In genomic region chr8:8829230-8829629, GRCm38 (mm10) we compare ENCODE assay signal across 17 mouse cellular contexts.
DNase-seq lines count a peak whose midpoint lies in the region; ATAC-seq and TF ChIP-seq lines count a peak whose summit lies in the region.
"Had no signal": no experiment of that assay in that cellular context is flagged by ENCODE, and none has a peak within 500 bp of the region (broad histone marks: within the 10 kb centered on the region; RNA-seq: fewer than 3 reads in every experiment).

No protein-coding gene starts in this region.

- ATAC-seq in intestine, embryonic 14.5 days (replicated peaks; ENCODE audit: low FRiP score, low TSS enrichment, low read depth) = no peak
- no peak for ATAC-seq in intestine, postnatal 0 days
- peak; percentile 92 for ATAC-seq in lung, embryonic 16.5 days (ENCODE audit: low read depth)
- ATAC-seq in intestine, embryonic 16.5 days = 0 out of 2 replicates have a peak, but pooled peaks have one; percentile 50
- ATAC-seq: midbrain, embryonic 13.5 days had no signal

- no peak overlapping the region for H3K9ac ChIP-seq in intestine, embryonic 14.5 days (ENCODE audit: low read length)
- H3K9ac ChIP-seq in intestine, postnatal 0 days (ENCODE audit: low read depth, low read length) = no peak overlapping the region
- H3K9ac ChIP-seq in lung, embryonic 16.5 days (ENCODE audit: low read length) = no peak overlapping the region
- H3K9ac ChIP-seq in intestine, embryonic 16.5 days (ENCODE audit: low read depth, low read length) = no peak overlapping the region
- H3K9ac ChIP-seq: heart, embryonic 15.5 days; hindbrain, embryonic 12.5 days; limb, embryonic 12.5 days; midbrain, embryonic 13.5 days had no signal

- H3K9me3 ChIP-seq in intestine, embryonic 14.5 days (ENCODE audit: control insufficient read depth, low read length) = no peaks in the 10 kb centered on the region
- no peaks in the 10 kb centered on the region for H3K9me3 ChIP-seq in intestine, postnatal 0 days (ENCODE audit: control insufficient read depth)
- H3K9me3 ChIP-seq in lung, embryonic 16.5 days (ENCODE audit: control insufficient read depth, low read length) = no peaks in the 10 kb centered on the region
- no peaks in the 10 kb centered on the region for H3K9me3 ChIP-seq in intestine, embryonic 16.5 days (ENCODE audit: control insufficient read depth, low read length)
- H3K9me3 ChIP-seq: G1E; heart, embryonic 15.5 days; hindbrain, embryonic 12.5 days; limb, embryonic 12.5 days; midbrain, embryonic 13.5 days had no signal

- peak; percentile 56 for DNase-seq in intestine, embryonic 14.5 days (ENCODE audit: low spot score)
- DNase-seq in lung, adult 2 months = no peak
- no peak for DNase-seq in gastrocnemius, postnatal 36 days
- no peak for DNase-seq in layer of hippocampus, adult 9-10 months (ENCODE audit: low spot score)
- DNase-seq: adrenal gland, postnatal 25 days; cerebellum, postnatal 36 days; thymus, postnatal 4 days had no signal

- 40% methylated on average over 14 of the region's 14 CpGs for WGBS in intestine, embryonic 14.5 days
- 61% methylated on average over 14 of the region's 14 CpGs for WGBS in intestine, postnatal 0 days
- WGBS in lung, embryonic 16.5 days = 38% methylated on average over 14 of the region's 14 CpGs
- whole genome bisulfite sequencing in lung, adult 2 months = 56% methylated on average over 14 of the region's 14 CpGs
- 46% methylated on average over 14 of the region's 14 CpGs for WGBS in intestine, embryonic 16.5 days

- H3K27ac ChIP-seq in intestine, embryonic 14.5 days (ENCODE audit: low read depth) = peak overlapping the region; percentile 4
- no peak overlapping the region for H3K27ac ChIP-seq in intestine, postnatal 0 days (ENCODE audit: low read depth, low read length)
- peak overlapping the region; percentile 68 for H3K27ac ChIP-seq in lung, embryonic 16.5 days (ENCODE audit: low read length)
- H3K27ac ChIP-seq in intestine, embryonic 16.5 days (ENCODE audit: low read length) = peak overlapping the region; percentile 27; the same call in 1 of the 2 replicates
- H3K27ac ChIP-seq: heart, embryonic 15.5 days; hindbrain, embryonic 12.5 days; limb, embryonic 12.5 days; macrophage; midbrain, embryonic 13.5 days had no signal

- no peak for TF ChIP-seq POLR2A in lung, adult 2 months (IDR thresholded peaks at IDR 0.05; ENCODE audit: borderline replicate concordance, extremely low read depth, low read depth, low read length)

- TF ChIP-seq CTCF in intestine, postnatal 0 days (IDR thresholded peaks at IDR 0.05; ENCODE audit: low read depth) = no peak
- TF ChIP-seq CTCF in lung, adult 2 months (IDR thresholded peaks at IDR 0.05; ENCODE audit: insufficient read depth, low read length) = no peak

- H3K4me2 ChIP-seq in intestine, embryonic 14.5 days (ENCODE audit: low read length) = no peak overlapping the region
- H3K4me2 ChIP-seq in intestine, postnatal 0 days (replicated peaks; ENCODE audit: low read depth) = no peak overlapping the region
- no peak overlapping the region for H3K4me2 ChIP-seq in lung, embryonic 16.5 days (ENCODE audit: low read depth, low read length)
- H3K4me2 ChIP-seq in intestine, embryonic 16.5 days (ENCODE audit: low read depth, low read length) = no peak overlapping the region
- H3K4me2 ChIP-seq: heart, embryonic 15.5 days; hindbrain, embryonic 12.5 days; limb, embryonic 12.5 days; midbrain, embryonic 13.5 days had no signal

- no peak overlapping the region for H3K4me3 ChIP-seq in intestine, embryonic 14.5 days (ENCODE audit: low read depth, low read length)
- H3K4me3 ChIP-seq in intestine, postnatal 0 days (ENCODE audit: low read depth, low read length) = no peak overlapping the region
- H3K4me3 ChIP-seq in lung, embryonic 16.5 days (ENCODE audit: low read length) = no peak overlapping the region
- no peak overlapping the region for H3K4me3 ChIP-seq in lung, adult 2 months (replicated peaks; ENCODE audit: extremely low read depth, low read depth, low read length)
- no peak overlapping the region for H3K4me3 ChIP-seq in intestine, embryonic 16.5 days (ENCODE audit: low read length)
- H3K4me3 ChIP-seq: erythroblast, embryonic 14.5 days; heart, embryonic 15.5 days; hindbrain, embryonic 12.5 days; limb, embryonic 12.5 days; midbrain, embryonic 13.5 days had no signal

- H3K36me3 ChIP-seq in intestine, embryonic 14.5 days (ENCODE audit: control insufficient read depth, insufficient read depth, low read length) = no peaks in the 10 kb centered on the region
- H3K36me3 ChIP-seq in intestine, postnatal 0 days (ENCODE audit: control insufficient read depth, insufficient read depth) = no peaks in the 10 kb centered on the region
- no peaks in the 10 kb centered on the region for H3K36me3 ChIP-seq in lung, embryonic 16.5 days (ENCODE audit: control insufficient read depth, insufficient read depth, low read length)
- H3K36me3 ChIP-seq in intestine, embryonic 16.5 days (ENCODE audit: control insufficient read depth, insufficient read depth, low read length) = no peaks in the 10 kb centered on the region
- H3K36me3 ChIP-seq: G1E; heart, embryonic 15.5 days; hindbrain, embryonic 12.5 days; limb, embryonic 12.5 days; midbrain, embryonic 13.5 days had no signal

- H3K27me3 ChIP-seq in intestine, embryonic 14.5 days (replicated peaks; ENCODE audit: control insufficient read depth, insufficient read depth, low read length) = no peaks in the 10 kb centered on the region
- H3K27me3 ChIP-seq in intestine, postnatal 0 days (replicated peaks; ENCODE audit: control insufficient read depth, insufficient read depth, low read length) = no peaks in the 10 kb centered on the region
- H3K27me3 ChIP-seq in lung, embryonic 16.5 days (ENCODE audit: control insufficient read depth, insufficient read depth, low read depth, low read length) = no peaks in the 10 kb centered on the region
- H3K27me3 ChIP-seq in intestine, embryonic 16.5 days (replicated peaks; ENCODE audit: control insufficient read depth, insufficient read depth, low read length) = no peaks in the 10 kb centered on the region
- H3K27me3 ChIP-seq: heart, embryonic 15.5 days; hindbrain, embryonic 12.5 days; limb, embryonic 12.5 days; midbrain, embryonic 13.5 days had no signal

- intact Hi-C loops in gastrocnemius, postnatal 36 days (cut with DNase I) = no loop called here

- H3K4me1 ChIP-seq in intestine, embryonic 14.5 days (replicated peaks; ENCODE audit: control insufficient read depth, insufficient read depth, low read length) = no peaks in the 10 kb centered on the region; the same call in 1 of the 2 replicates
- H3K4me1 ChIP-seq in intestine, postnatal 0 days (replicated peaks; ENCODE audit: control insufficient read depth, insufficient read depth, low read length) = no peaks in the 10 kb centered on the region
- H3K4me1 ChIP-seq in lung, embryonic 16.5 days (replicated peaks; ENCODE audit: control insufficient read depth, insufficient read depth, low read length) = peaks cover 20% of the 10 kb centered on the region
- peaks cover 8% of the 10 kb centered on the region for H3K4me1 ChIP-seq in lung, adult 2 months (ENCODE audit: control insufficient read depth, insufficient read depth, low read length)
- H3K4me1 ChIP-seq in intestine, embryonic 16.5 days (ENCODE audit: control insufficient read depth, insufficient read depth, low read length) = peaks cover 6% of the 10 kb centered on the region; the same call in 1 of the 2 replicates
- H3K4me1 ChIP-seq: hindbrain, embryonic 12.5 days; midbrain, embryonic 13.5 days had no signal

Comparison
In these comparisons a context has a peak if more than half of its experiments do, and no peak if none do; other contexts are left out.
1. ATAC-seq: peak in lung, embryonic 16.5 days (single experiment) and intestine, embryonic 16.5 days (single experiment); none in intestine, embryonic 14.5 days (single experiment) and intestine, postnatal 0 days (single experiment).